Mouse (Mus musculus) liver, embryonic 14.5 days (tissue): ENCODE measurements around the gene Pmf1.
"Not testable (repeated sequence)": the region's sequence is repeated elsewhere in the genome, so short reads cannot be mapped to it uniquely, and the experiment has no call there.

Experiments
- CTCF ChIP-seq: IDR thresholded peaks from 2 replicates; pipeline ENCODE4 v1.5.1; 2016; ENCODE audit warnings: antibody characterized with exemption, low read depth, control low read depth
- EP300 ChIP-seq: IDR thresholded peaks from 2 replicates; pipeline ENCODE4 v1.6.1; 2016; ENCODE audit warnings: antibody characterized with exemption, low read depth

- TF ChIP-seq CTCF, EP300: not testable (repeated sequence)
These were observed 37.5 kb downstream of the Pmf1 start, which contains the start of gene Bglap3 for GRCm38 (mm10) chr3:88372643-88373042.
